Mouse (Mus musculus) heart, embryonic 13.5 days (tissue): ENCODE results near the gene Sall1. TPM values are rescaled to one million over a fixed set of nuclear protein-coding genes. Genes with fewer than 3 reads are reported as not detected.

Experiments used
- ATAC-seq: fragments of 200-750 bp; cut with Nextera tagmentation; 2 replicates; pipeline ENCODE4 v1.8.0; 2017; ENCODE audit warnings: moderate TSS enrichment; ENCODE audit not compliant: insufficient number of reproducible peaks, low FRiP score, low TSS enrichment; ENCODE audit errors: extremely low read depth
- H3K27ac ChIP-seq: fragments of 300-500 bp; sonication (generic); replicated peaks from 2 replicates; pipeline ENCODE4 v1.5.1; 2015; ENCODE audit warnings: moderate library complexity, mild to moderate bottlenecking, inconsistent platforms
- H3K27me3 ChIP-seq: fragments of 300-500 bp; sonication (generic); replicated peaks from 2 replicates; pipeline ENCODE4 v1.6.1; 2015; ENCODE audit warnings: mild to moderate bottlenecking, inconsistent platforms
- H3K36me3 ChIP-seq: fragments of 300-500 bp; sonication (generic); 2 replicates; pipeline ENCODE4 v1.6.1; 2015; ENCODE audit warnings: mild to moderate bottlenecking, inconsistent platforms
- H3K4me1 ChIP-seq: fragments of 300-500 bp; sonication (generic); 2 replicates; pipeline ENCODE4 v1.6.1; 2015; ENCODE audit warnings: inconsistent platforms
- H3K4me2 ChIP-seq: fragments of 300-500 bp; sonication (generic); 2 replicates; pipeline ENCODE4 v1.6.1; 2015; ENCODE audit warnings: inconsistent platforms, mild to moderate bottlenecking, moderate library complexity
- H3K4me3 ChIP-seq: fragments of 300-500 bp; sonication (generic); 2 replicates; pipeline ENCODE4 v1.5.1; 2015; ENCODE audit warnings: moderate library complexity, mild to moderate bottlenecking, inconsistent platforms
- H3K9ac ChIP-seq: fragments of 300-500 bp; sonication (generic); 2 replicates; pipeline ENCODE4 v1.6.1; 2015; ENCODE audit warnings: inconsistent platforms, mild to moderate bottlenecking, moderate library complexity
- H3K9me3 ChIP-seq: fragments of 300-500 bp; sonication (generic); 2 replicates; pipeline ENCODE4 v1.6.1; 2016; ENCODE audit warnings: inconsistent platforms
- WGBS: fragments of 180-500 bp; shearing (Covaris S2); methylation state at CpG from one replicate; pipeline ENCODE4 v1.1.7; 2015; ENCODE audit warnings: mixed read lengths; 5-methylcytosine and 5-hydroxymethylcytosine counted together
- microRNA-seq: library from miRNA; unstranded; fragments of <30 nt; microRNA quantifications from one replicate; pipeline ENCODE4, GENCODE M21; 2016
- polyA plus RNA-seq: library from polyadenylated mRNA; unstranded; fragments of >200 nt; fragmentation: Nextera tagmentation; extraction: Ambion mirVana; gene quantifications from 2 replicates; pipeline ENCODE4 v1.2.1, GENCODE M21; 2015

Gene Sall1
- polyA plus RNA-seq, 1 experiment from 2014 or later = 3.9 TPM

DNA sequence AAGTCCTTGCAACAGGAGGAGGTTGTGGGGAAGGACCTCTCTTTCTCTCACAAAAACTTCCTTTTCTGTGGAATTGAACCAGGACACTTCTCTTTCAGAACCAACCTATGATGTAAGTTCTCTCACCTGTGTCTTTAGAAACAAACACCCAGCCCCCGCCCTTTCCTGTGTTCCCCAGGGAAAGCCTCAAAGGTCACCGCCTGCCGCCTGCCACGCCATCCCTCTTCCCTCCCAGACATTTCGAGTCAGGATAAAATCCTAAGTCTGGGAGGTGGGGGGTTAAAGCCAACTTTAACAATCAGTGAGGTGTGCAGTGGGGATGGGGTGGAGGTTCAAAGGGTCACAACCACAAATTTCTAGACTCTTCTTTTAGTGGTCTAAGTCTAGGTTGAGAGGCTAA, 52.8 kb downstream of the Sall1 start:
- H3K4me2 ChIP-seq = no peak overlapping the region
- H3K9me3 ChIP-seq = no peaks in the 10 kb centered on the region
- H3K27ac ChIP-seq = no peak overlapping the region
- H3K9ac ChIP-seq = no peak overlapping the region
- no peak for ATAC-seq
- H3K36me3 ChIP-seq = no peaks in the 10 kb centered on the region
- 49% methylated on average over 5 of the region's 5 CpGs for WGBS
- H3K4me1 ChIP-seq = no peaks in the 10 kb centered on the region
- no peak overlapping the region for H3K4me3 ChIP-seq
- H3K27me3 ChIP-seq = peaks cover 26% of the 10 kb centered on the region; the same call in 1 of the 2 replicates

DNA sequence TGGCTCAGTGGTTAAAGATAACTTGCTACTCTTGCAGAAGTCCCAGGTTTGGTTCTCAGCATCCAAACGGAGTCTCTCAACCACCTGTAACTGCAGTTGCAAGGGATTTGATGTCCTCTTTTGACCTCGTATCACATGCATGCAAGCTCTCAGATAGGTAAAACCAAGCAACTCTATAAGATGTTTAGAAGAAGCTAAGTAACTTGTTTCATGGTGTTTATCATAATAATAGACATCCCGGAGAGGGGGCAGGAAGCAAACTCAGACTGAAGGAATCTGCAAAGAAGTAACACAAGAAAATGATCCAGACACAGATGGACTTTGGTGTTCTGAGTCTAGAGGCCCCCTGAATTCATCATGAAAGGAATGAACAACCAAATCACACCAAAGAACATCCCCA, 55.0 kb downstream of the Sall1 start:
- ATAC-seq = no peak
- Histone ChIP-seq H3K4me1 (no peaks in the 10 kb centered on the region), H3K4me2 (no peak overlapping the region), H3K27me3 (peaks cover 35% of the 10 kb centered on the region; the same call in 1 of the 2 replicates), H3K9me3 (no peaks in the 10 kb centered on the region), H3K36me3 (no peaks in the 10 kb centered on the region), H3K27ac (no peak overlapping the region), H3K4me3 (no peak overlapping the region), H3K9ac (no peak overlapping the region)
- WGBS = 72% methylated on average over 3 of the region's 3 CpGs

DNA sequence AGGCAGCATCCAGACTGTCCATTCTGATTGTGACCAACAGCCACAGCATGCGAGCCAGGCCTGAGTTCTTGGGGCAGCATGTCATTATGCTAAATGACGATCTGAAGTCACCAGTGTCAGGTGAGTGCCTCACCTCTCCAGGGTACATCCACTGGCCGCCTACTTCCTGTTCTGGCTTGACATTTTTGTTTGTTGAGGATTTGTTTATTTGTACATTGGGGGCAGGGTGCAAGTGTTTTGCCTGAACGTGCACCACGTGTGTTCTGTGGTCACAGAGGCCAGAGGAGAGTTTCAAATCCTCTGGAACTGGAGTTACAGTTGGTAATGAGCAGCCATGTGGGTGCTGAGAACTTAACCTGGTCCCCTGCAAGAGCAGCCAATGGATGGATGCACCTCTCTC, 60.5 kb downstream of the Sall1 start:
- 70% methylated on average over 5 of the region's 5 CpGs for WGBS
- H3K27ac ChIP-seq = no peak overlapping the region
- no peaks in the 10 kb centered on the region for H3K36me3 ChIP-seq
- no peak overlapping the region for H3K4me3 ChIP-seq
- H3K4me1 ChIP-seq = no peaks in the 10 kb centered on the region
- ATAC-seq = no peak
- H3K9me3 ChIP-seq = no peaks in the 10 kb centered on the region
- H3K9ac ChIP-seq = no peak overlapping the region
- H3K27me3 ChIP-seq = peaks cover 21% of the 10 kb centered on the region; the same call in 1 of the 2 replicates
- no peak overlapping the region for H3K4me2 ChIP-seq

Small RNA genes lying within 50 kb of the gene (microRNA-seq; reads per million reads assigned to microRNA genes)
- gene Mir8110 = not detected
